Mouse (Mus musculus): ENCODE data around the gene Tspan3.
A peak's percentile ranks its signal among the peaks of the same experiment; 100 is the strongest.

Tspan3 gene

GRCm38 (mm10) chr9:56165377-56165776, at the start of gene Tspan3:
Gene Tspan3, minus strand, starts transcription at chr9:56165477.
- no peak for DNase-seq (ENCODE audit: low spot score in 2 of 2)

GRCm38 (mm10) chr9:56213451-56214291, 48.4 kb upstream of the Tspan3 start:
- peak; percentile 28 to 79 for DNase-seq (ENCODE audit: low spot score in 2 of 2)

- DNase-seq (ENCODE audit: low spot score in 2 of 2) = no peak
Observed at GRCm38 (mm10) chr9:56208817-56209216, 43.5 kb upstream of the Tspan3 start.

DNA sequence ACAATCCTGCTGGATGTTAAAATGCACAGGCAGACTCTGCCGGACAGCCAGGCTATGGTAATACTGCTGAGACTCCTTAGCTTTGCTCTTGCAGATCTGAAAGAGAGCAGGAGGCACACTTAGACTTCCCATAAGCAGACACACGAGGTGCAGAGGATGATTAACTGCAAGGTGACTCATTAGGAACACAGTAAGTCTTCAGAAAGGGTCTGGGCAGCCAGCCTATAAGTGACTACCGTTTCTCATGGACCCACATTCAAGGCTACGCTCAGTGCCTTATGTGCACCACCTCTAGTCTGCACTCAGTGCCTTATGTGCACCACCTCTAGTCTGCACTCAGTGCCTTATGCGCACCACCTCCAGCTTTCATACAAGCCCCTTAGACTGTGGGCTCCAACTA, 42.2 kb upstream of the Tspan3 start:
- DNase-seq (ENCODE audit: low spot score in 2 of 2) = no peak

DNA sequence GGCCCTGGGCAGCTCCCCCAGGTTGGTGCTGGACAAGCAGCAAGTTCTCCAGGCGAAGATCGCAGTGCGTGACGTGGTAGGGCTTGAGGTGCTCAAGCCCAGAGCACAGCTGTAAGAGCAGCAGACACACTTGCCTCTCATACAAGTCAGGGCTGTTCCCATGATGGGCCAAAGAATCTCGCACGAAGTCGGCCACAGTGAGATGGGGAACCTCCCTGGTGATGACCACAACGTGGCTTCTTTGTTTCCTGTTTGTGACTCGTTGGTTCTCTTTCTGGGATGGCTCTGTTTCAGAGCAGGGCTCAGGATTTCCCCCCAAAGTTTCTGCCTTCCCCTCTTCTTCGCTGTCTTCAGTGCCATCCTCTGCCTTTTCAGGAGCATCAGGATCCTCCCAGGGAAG, 41.8 kb upstream of the Tspan3 start:
- no peak for DNase-seq (ENCODE audit: low spot score in 2 of 2)

GRCm38 (mm10) chr9:56205336-56205735, 40.1 kb upstream of the Tspan3 start:
- DNase-seq (ENCODE audit: low spot score in 2 of 2) = no peak

- no peak for DNase-seq (ENCODE audit: low spot score in 2 of 2)
Observed at GRCm38 (mm10) chr9:56204316-56204715, 39.0 kb upstream of the Tspan3 start.

DNA sequence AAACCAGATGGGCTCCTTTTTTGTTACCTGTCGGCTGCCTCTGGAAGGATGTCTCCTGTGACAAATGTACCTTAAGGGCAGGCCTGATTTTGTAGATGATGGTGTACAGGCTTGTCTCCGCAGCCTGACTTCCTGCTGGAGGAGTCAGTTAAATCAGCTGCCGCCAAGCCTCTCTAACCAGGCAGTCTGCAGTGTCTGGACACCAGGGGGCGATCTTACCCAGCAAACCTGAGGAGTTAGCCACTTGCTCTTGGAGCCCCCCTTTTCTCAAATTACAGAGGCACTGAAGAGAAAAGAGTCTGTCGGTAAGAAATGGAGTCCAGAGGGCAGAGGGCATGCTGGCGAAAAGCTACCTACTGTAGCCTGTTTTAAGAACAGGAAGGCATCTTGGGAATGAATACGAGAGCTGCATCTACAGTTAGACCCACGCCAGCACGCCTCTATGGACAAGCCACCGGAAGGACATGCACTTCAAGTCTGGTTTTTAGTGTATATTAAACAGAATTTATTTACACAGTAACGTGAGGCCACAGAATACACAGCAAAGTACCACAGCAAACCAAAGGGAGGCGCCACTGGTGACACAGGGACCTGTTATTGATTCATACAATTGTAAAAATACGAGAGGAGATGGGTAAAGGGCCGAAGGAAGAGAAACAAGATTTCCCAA, 35.5 kb upstream of the Tspan3 start:
- DNase-seq (ENCODE audit: low spot score in 2 of 2) = peak in 1 of 2 experiments; percentile 87

DNA sequence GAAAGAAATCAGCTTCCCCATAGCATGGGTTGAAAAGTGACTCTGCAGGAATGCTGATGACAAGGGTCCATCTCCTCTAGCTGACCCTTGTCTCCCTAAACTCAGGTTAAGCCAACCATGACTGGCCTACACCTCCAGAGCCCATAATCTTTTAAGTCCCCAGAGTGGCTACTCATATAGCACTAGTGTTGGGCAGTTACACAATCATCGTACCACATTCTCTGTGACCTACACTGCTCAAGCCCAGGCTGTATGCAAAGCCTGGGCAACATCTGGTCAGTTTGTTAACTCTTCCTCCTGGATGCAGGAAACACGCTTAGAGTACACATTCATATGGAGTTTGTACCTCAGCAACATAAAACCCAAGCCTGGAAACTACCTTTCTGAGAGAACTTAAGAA, 34.9 kb upstream of the Tspan3 start:
- no peak for DNase-seq (ENCODE audit: low spot score in 2 of 2)

DNA sequence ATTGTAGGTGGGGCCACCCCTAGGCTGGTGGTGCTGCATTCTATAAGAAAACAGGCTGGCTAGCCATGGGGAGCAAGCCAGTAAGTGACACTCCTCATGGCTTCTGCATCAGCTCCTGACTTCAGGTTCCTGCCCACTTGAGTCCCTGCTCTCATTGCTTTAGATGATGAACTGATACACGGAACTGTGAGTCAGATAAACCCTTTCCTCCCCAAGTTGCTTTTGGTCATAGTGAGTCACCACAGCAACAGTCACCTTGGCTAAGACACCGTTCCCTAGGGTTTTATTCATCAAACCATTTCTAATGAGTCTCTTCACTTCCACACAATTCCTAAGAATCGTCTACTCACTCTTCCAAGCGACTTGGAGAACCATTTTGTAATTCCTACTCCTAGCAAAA, 31.6 kb upstream of the Tspan3 start:
- no peak for DNase-seq (ENCODE audit: low spot score in 2 of 2)

DNA sequence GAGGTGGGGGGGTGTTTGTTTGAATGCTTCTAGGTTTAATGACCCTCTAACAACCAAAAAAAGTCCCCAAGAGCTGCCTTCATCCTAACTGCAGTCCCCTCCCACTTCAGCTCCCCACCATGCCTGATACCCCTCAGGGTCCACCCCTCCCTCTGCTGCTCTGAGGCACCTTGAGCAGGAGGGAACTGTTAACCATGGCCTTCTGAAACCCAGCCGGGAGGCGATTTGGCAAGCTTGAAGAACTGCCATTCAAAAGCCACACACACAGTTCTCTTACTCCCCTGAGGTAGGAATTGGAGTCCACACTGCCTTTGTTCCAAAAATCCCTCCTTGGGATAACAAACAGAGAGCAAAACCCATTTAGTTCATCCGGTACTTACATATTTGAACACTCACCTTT, 29.9 kb upstream of the Tspan3 start:
- DNase-seq (ENCODE audit: low spot score in 2 of 2) = no peak

GRCm38 (mm10) chr9:56191498-56192455, 26.5 kb upstream of the Tspan3 start:
- DNase-seq (ENCODE audit: low spot score in 2 of 2) = no peak

- DNase-seq (ENCODE audit: low spot score in 2 of 2) = no peak
Observed at GRCm38 (mm10) chr9:56180118-56180781, 15.0 kb upstream of the Tspan3 start.

DNA sequence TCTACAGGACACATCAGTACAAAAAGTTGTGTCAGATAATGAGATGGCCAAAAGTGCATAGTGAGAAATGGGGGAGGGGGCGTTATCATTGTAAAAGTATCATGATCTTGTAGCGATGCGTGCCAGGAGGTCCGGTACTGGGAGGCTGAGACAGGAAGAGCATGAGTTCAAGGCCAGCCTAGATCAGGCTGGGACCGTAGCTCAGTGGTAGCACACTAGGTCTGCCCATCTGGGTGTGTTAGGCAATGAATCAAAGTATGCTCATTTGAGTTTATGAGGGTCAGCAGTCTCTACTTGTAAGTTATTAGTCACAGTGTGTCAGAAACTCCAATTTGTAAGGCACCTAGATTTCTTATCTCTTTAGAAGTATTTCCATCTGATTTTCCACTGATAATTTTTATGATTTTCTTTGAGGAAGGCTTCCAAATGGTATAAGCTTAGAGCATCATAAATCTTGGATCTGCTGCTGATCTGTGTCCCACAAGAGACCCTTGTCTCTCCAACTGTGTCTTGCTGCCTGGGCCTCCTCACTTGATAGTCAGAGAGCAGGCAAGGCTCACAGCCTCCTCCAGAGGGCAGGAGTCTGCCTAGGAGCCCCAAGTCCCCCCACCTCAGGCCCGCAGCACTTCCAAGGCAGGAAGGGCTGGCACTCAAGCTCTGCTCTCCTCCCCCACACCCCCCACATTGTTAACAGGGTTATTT, 14.3 kb upstream of the Tspan3 start:
- no peak for DNase-seq (ENCODE audit: low spot score in 2 of 2)

GRCm38 (mm10) chr9:56177354-56177753, 12.1 kb upstream of the Tspan3 start:
- DNase-seq (ENCODE audit: low spot score in 2 of 2) = no peak

- DNase-seq (ENCODE audit: low spot score in 2 of 2) = no peak
Observed at GRCm38 (mm10) chr9:56175316-56175715, 10.0 kb upstream of the Tspan3 start.

GRCm38 (mm10) chr9:56167690-56168089, 2.4 kb upstream of the Tspan3 start:
- no peak for DNase-seq (ENCODE audit: low spot score in 2 of 2)

DNA sequence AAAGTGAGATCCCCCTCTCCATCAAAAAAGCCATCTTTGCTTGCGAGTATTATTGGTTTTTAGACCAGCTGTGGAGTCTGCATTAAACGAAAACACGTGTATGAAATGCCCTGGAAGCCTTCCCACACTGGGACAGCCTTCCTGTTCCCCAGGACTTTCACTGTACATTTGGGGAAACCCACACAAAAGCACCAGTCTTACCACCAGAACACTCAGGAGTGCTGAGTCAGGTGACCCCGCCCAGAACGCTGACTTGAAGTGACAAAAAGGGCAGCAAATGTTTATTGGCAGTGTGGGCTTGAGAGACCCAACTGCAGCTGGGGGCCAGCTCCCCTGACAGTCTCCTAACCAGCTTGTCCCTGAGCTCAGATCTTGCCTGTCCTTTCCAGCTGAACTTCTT, 884 bp upstream of the Tspan3 start:
- no peak for DNase-seq (ENCODE audit: low spot score in 2 of 2)

GRCm38 (mm10) chr9:56160341-56161141, 4.7 kb downstream of the Tspan3 start:
- DNase-seq (ENCODE audit: low spot score in 2 of 2) = peak; percentile 83 to 91

DNA sequence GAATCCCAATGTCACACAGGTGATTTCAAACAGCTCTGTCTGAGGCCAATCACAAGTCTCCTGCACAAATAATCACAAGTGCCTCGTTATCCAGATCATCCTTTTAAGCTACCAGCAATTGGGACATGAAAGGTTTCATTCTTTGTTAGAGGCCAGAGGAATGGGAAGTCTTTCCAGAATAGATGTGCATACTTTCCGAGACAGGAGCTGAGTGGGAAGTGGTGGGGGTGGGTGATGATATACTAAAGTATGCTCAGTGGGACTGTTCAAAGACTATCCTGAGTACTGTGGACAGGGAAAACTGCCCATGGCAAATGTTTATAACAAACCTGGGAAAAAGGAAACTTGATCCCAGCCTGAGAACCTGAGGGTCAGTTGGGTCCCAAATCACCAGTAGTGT, 5.8 kb downstream of the Tspan3 start:
- DNase-seq (ENCODE audit: low spot score in 2 of 2) = no peak
